ENCODE assay signal across 8 mouse cellular contexts in genomic region chr5:67260159-67260530, GRCm38 (mm10). TPM values are rescaled to one million over a fixed set of nuclear protein-coding genes. Genes with fewer than 3 reads are reported as not detected.
A peak's percentile ranks its signal among the peaks of the same experiment; 100 is the strongest.
DNase-seq lines count a peak whose midpoint lies in the region; ATAC-seq and TF ChIP-seq lines count a peak whose summit lies in the region.

No protein-coding gene starts in this region.

- TF ChIP-seq POLR2A in ES-Bruce4 (IDR thresholded peaks at IDR 0.05; ENCODE audit: insufficient read depth, low read length), result no peak

- ATAC-seq in heart, embryonic 12.5 days (ENCODE audit: insufficient number of reproducible peaks, low FRiP score), result 0 out of 2 replicates have a peak, but pooled peaks have one; percentile 1
- ATAC-seq in forebrain, embryonic 14.5 days, result no peak; the same call in 1 of the 2 replicates
- no peak for ATAC-seq in liver, embryonic 16.5 days (ENCODE audit: low read depth)
- no peak for ATAC-seq in CD4-positive, CD25-positive, alpha-beta regulatory T cell, adult 4 months

- peak overlapping the region; percentile 76 for H3K4me2 ChIP-seq in heart, embryonic 12.5 days
- H3K4me2 ChIP-seq in forebrain, embryonic 14.5 days (ENCODE audit: low read length), result peak overlapping the region; percentile 54
- peak overlapping the region; percentile 80 for H3K4me2 ChIP-seq in liver, embryonic 16.5 days (ENCODE audit: low read depth, low read length)

- peak overlapping the region; percentile 98 for H3K4me3 ChIP-seq in heart, embryonic 12.5 days
- H3K4me3 ChIP-seq in ES-Bruce4 (ENCODE audit: low read depth, low read length), result peak overlapping the region; percentile 81
- peak overlapping the region; percentile 88 for H3K4me3 ChIP-seq in forebrain, embryonic 14.5 days (ENCODE audit: low read depth, low read length)
- peak overlapping the region; percentile 97 for H3K4me3 ChIP-seq in liver, embryonic 16.5 days (ENCODE audit: low read depth, low read length)

- no peak for TF ChIP-seq EP300 in ES-Bruce4 (IDR thresholded peaks at IDR 0.05; ENCODE audit: insufficient read depth, low read depth, low read length)

- intact Hi-C loops in gastrocnemius, postnatal 14 days (cut with DNase I; ENCODE audit: low total_unique reads), result no loop called here

- peak overlapping the region; percentile 60 for H3K9ac ChIP-seq in heart, embryonic 12.5 days
- peak overlapping the region; percentile 90 for H3K9ac ChIP-seq in ES-Bruce4 (ENCODE audit: low read depth, poor library complexity, severe bottlenecking)
- H3K9ac ChIP-seq in forebrain, embryonic 14.5 days (ENCODE audit: low read length), result peak overlapping the region; percentile 90; the same call in 1 of the 2 replicates
- peak overlapping the region; percentile 69 for H3K9ac ChIP-seq in liver, embryonic 16.5 days (ENCODE audit: low read depth, low read length)

- DNase-seq in heart, adult 8-10 months (ENCODE audit: low spot score), result no peak
- DNase-seq in forebrain, embryonic 14.5 days (ENCODE audit: low spot score), result no peak
- no peak for DNase-seq in retina, postnatal 1 day
- DNase-seq in gastrocnemius, postnatal 14 days, result no peak

- under 1% methylated on average over 9 of the region's 9 CpGs for WGBS in heart, embryonic 12.5 days
- WGBS in forebrain, embryonic 14.5 days, result under 1% methylated on average over 9 of the region's 9 CpGs
- WGBS in liver, embryonic 16.5 days (ENCODE audit: insufficient replicate concordance), result 0% methylated on average over 9 of the region's 9 CpGs

- TF ChIP-seq CTCF in ES-Bruce4 (IDR thresholded peaks at IDR 0.05; ENCODE audit: low read depth, low read length), result no peak

- H3K27ac ChIP-seq in heart, embryonic 12.5 days (ENCODE audit: poor library complexity, severe bottlenecking), result no peak overlapping the region
- peak overlapping the region; percentile 54; the same call in 1 of the 2 replicates for H3K27ac ChIP-seq in ES-Bruce4 (ENCODE audit: insufficient read depth, low read length)
- H3K27ac ChIP-seq in forebrain, embryonic 14.5 days (ENCODE audit: low read depth, low read length), result no peak overlapping the region
- peak overlapping the region; percentile 98 for H3K27ac ChIP-seq in liver, embryonic 16.5 days (ENCODE audit: low read length)

- H3K27me3 ChIP-seq in heart, embryonic 12.5 days (replicated peaks), result no peaks in the 10 kb centered on the region
- no peaks in the 10 kb centered on the region for H3K27me3 ChIP-seq in ES-Bruce4 (ENCODE audit: control insufficient read depth, insufficient read depth, low read length, poor library complexity, severe bottlenecking)
- H3K27me3 ChIP-seq in forebrain, embryonic 14.5 days (replicated peaks; ENCODE audit: control insufficient read depth, insufficient read depth, low read length), result no peaks in the 10 kb centered on the region
- H3K27me3 ChIP-seq in liver, embryonic 16.5 days (ENCODE audit: control insufficient read depth, insufficient read depth, low read depth, low read length), result no peaks in the 10 kb centered on the region

- H3K36me3 ChIP-seq in heart, embryonic 12.5 days, result peaks cover 21% of the 10 kb centered on the region
- H3K36me3 ChIP-seq in ES-Bruce4 (ENCODE audit: control insufficient read depth, insufficient read depth, low read length, poor library complexity, severe bottlenecking), result peaks cover 25% of the 10 kb centered on the region
- peaks cover 21% of the 10 kb centered on the region for H3K36me3 ChIP-seq in forebrain, embryonic 14.5 days (ENCODE audit: control insufficient read depth, insufficient read depth, low read length)
- H3K36me3 ChIP-seq in liver, embryonic 16.5 days (ENCODE audit: control insufficient read depth, insufficient read depth), result peaks cover 13% of the 10 kb centered on the region

- H3K9me3 ChIP-seq in heart, embryonic 12.5 days (replicated peaks), result no peaks in the 10 kb centered on the region
- no peaks in the 10 kb centered on the region for H3K9me3 ChIP-seq in ES-Bruce4 (replicated peaks; ENCODE audit: control insufficient read depth, insufficient read depth, low read length, poor library complexity, severe bottlenecking)
- no peaks in the 10 kb centered on the region for H3K9me3 ChIP-seq in forebrain, embryonic 14.5 days (replicated peaks; ENCODE audit: control insufficient read depth, low read length)
- H3K9me3 ChIP-seq in liver, embryonic 16.5 days (replicated peaks; ENCODE audit: control insufficient read depth, low read length), result no peaks in the 10 kb centered on the region

- H3K4me1 ChIP-seq in heart, embryonic 12.5 days (replicated peaks), result peaks cover 13% of the 10 kb centered on the region
- H3K4me1 ChIP-seq in ES-Bruce4 (ENCODE audit: control insufficient read depth, insufficient read depth, low read length), result no peaks in the 10 kb centered on the region
- peaks cover 7% of the 10 kb centered on the region for H3K4me1 ChIP-seq in forebrain, embryonic 14.5 days (ENCODE audit: control insufficient read depth, insufficient read depth, low read length)
- H3K4me1 ChIP-seq in liver, embryonic 16.5 days (ENCODE audit: control insufficient read depth, low read depth, low read length), result peaks cover 22% of the 10 kb centered on the region

RNA-seq across cellular contexts. Expression of gene Tmem33, which starts 0.2 kb away (rescaled TPM):
- 55.5 and 60.9 TPM in 2 replicates for polyA plus RNA-seq in heart, embryonic 12.5 days (2016; fragmentation: Nextera tagmentation; extraction: Ambion mirVana)
- total RNA-seq in heart, adult 8-10 months (2022), result 10 to 100 TPM; 42.7 to 56.8 (median 49.0) TPM
- polyA plus RNA-seq in ES-Bruce4 (2011; ENCODE audit: insufficient read depth, insufficient read length, low read depth, missing spikeins), result 73.0 and 76.5 TPM in 2 replicates
- polyA plus RNA-seq in forebrain, embryonic 14.5 days (2014; fragmentation: Nextera tagmentation; extraction: Ambion mirVana), result 83.2 and 86.7 TPM in 2 replicates
- polyA plus RNA-seq in liver, embryonic 16.5 days (2015; fragmentation: Nextera tagmentation; extraction: Ambion mirVana), result 70.7 and 80.2 TPM in 2 replicates
- polyA plus RNA-seq in CD4-positive, CD25-positive, alpha-beta regulatory T cell, adult 4 months (2017; shearing (Covaris generic)), result 10 to 100 TPM; 50.2 to 60.8 TPM
- 10 to 100 TPM; 24.9 to 25.0 TPM for total RNA-seq in gastrocnemius, postnatal 14 days (2021)

RNA-seq across cellular contexts. Expression of gene Slc30a9, which starts 46.6 kb away (rescaled TPM):
- polyA plus RNA-seq in heart, embryonic 12.5 days (2016; fragmentation: Nextera tagmentation; extraction: Ambion mirVana), result 150 and 158 TPM in 2 replicates
- total RNA-seq in heart, adult 8-10 months (2022), result 100 to 1,000 TPM; 161 to 209 (median 190) TPM
- polyA plus RNA-seq in ES-Bruce4 (2011; ENCODE audit: insufficient read depth, insufficient read length, low read depth, missing spikeins), result 96.7 and 124 TPM in 2 replicates
- polyA plus RNA-seq in forebrain, embryonic 14.5 days (2014; fragmentation: Nextera tagmentation; extraction: Ambion mirVana), result 160 and 166 TPM in 2 replicates
- 52.7 and 56.9 TPM in 2 replicates for polyA plus RNA-seq in liver, embryonic 16.5 days (2015; fragmentation: Nextera tagmentation; extraction: Ambion mirVana)
- 10 to 100 TPM; 11.5 to 14.4 TPM for polyA plus RNA-seq in CD4-positive, CD25-positive, alpha-beta regulatory T cell, adult 4 months (2017; shearing (Covaris generic))
- 10 to 100 TPM; 85.7 to 90.8 TPM for total RNA-seq in gastrocnemius, postnatal 14 days (2021)

Comparison
In these comparisons a context has a peak if more than half of its experiments do, and no peak if none do; other contexts are left out.
1. H3K27ac ChIP-seq: peak in ES-Bruce4 (single experiment) and liver, embryonic 16.5 days (single experiment); none in heart, embryonic 12.5 days (single experiment) and forebrain, embryonic 14.5 days (single experiment).
2. Peak in every context shown above with its lines, with median percentiles within 50 percentile points of each other: H3K4me2 ChIP-seq, H3K4me3 ChIP-seq and H3K9ac ChIP-seq.